Mouse (Mus musculus): ENCODE results near the gene Tmsb10. TPM values are rescaled to one million over a fixed set of nuclear protein-coding genes. Genes with fewer than 3 reads are reported as not detected.

The Tmsb10 gene
- total RNA-seq, 4 experiments from 2014 or later, result 329 to 544 (median 431) TPM

DNA sequence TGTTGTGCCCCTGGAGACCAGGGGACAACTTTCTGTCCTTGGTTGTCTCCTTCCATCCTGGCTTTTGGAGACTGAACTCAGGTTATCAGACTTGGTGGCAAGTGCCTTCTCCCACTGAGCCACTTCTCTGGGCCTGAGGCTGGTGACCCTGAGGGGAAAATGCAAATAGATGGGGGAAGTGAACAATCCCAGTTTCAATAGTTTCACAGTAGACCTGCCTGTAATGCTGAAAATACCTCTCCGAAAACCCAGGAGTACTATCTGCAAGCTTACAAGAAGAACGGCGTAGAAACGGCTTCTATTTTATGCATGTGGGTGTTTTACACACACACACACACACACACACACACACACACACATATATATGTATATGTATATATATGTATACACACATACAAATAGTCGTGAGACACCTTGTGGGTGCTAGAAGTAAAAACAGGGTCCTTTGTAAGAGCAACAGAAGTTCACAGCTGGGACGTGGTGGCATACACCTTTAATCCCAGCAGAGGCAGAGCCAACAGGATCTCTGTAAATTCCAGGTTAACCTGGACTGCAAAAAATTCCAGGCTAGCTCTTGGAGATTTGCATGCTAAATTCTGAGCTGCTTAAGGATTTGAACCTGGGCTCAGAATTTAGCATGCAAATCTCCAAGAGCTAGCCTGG is 44.3 kb downstream of the Tmsb10 start:
- DNase-seq (ENCODE audit: low spot score in 2 of 2), result no peak

DNA sequence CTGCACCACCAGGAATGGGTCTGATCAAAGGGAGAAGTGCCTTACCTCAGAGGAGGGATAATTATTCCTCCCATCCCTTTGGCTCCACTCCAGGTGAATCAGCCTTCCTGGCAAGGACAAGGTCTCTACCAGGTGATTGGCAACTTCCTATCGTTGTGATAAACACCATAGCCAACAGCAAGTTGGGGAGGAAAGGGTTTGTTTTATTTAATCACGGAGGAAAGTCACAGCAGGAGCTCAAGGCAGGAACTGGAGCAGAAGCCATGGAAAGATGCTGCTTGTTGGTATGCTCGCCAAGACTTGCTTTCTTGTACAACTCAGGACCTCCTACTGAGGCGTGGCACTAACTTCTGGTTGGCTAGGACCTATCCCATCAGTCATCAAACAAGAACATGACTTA is 47.3 kb downstream of the Tmsb10 start:
- DNase-seq (ENCODE audit: low spot score in 2 of 2), result no peak

Other genes with a start within 250 kb of the Tmsb10 start
- gene Tcf7l1, start 169.5 kb downstream of the Tmsb10 start, total RNA-seq (2022), result 1 to 10 TPM; 3.1 to 4.6 (median 4.1) TPM
- 10 to 100 TPM; 66.2 to 67.2 (median 67.1) TPM for gene Kcmf1, start 58.8 kb downstream of the Tmsb10 start, total RNA-seq (2022)